Mouse (Mus musculus) spleen, adult 12 weeks (tissue): ENCODE results near the gene Pdpr.
"Not testable (repeated sequence)": the region's sequence is repeated elsewhere in the genome, so short reads cannot be mapped to it uniquely, and the experiment has no call there.

ENCODE experiments used
- DNase-seq: peaks from one replicate; pipeline ENCODE4 v3.0.0; 2022; ENCODE audit warnings: low spot score

Pdpr gene

GRCm38 (mm10) chr8:111093865-111094718, at the start of gene Pdpr:
Gene Pdpr (plus strand): TSS chr8:111094630.
- DNase-seq = peak; percentile 87

- no peak for DNase-seq
Observed at GRCm38 (mm10) chr8:111048694-111049093, 45.7 kb upstream of the Pdpr start.

GRCm38 (mm10) chr8:111049106-111049505, 45.3 kb upstream of the Pdpr start:
- no peak for DNase-seq

GRCm38 (mm10) chr8:111053827-111054518, 40.5 kb upstream of the Pdpr start:
- no peak for DNase-seq

- no peak for DNase-seq
Observed at GRCm38 (mm10) chr8:111055031-111055634, 39.3 kb upstream of the Pdpr start.

GRCm38 (mm10) chr8:111055661-111056060, 38.8 kb upstream of the Pdpr start:
- DNase-seq = no peak

GRCm38 (mm10) chr8:111056158-111056663, 38.2 kb upstream of the Pdpr start, which contains the start of gene Exosc6:
Gene Exosc6 (plus strand): TSS chr8:111056339.
- peak; percentile 87 for DNase-seq

- DNase-seq = peak; percentile 23
Observed at GRCm38 (mm10) chr8:111056691-111057293, 37.6 kb upstream of the Pdpr start.

GRCm38 (mm10) chr8:111058946-111059572, 35.4 kb upstream of the Pdpr start:
- DNase-seq = no peak

GRCm38 (mm10) chr8:111061688-111062071, 32.8 kb upstream of the Pdpr start:
- no peak for DNase-seq

- peak; percentile 71 for DNase-seq
Observed at GRCm38 (mm10) chr8:111062072-111062757, 32.2 kb upstream of the Pdpr start.

- no peak for DNase-seq
Observed at GRCm38 (mm10) chr8:111062893-111063292, 31.5 kb upstream of the Pdpr start.

- DNase-seq = no peak
Observed at GRCm38 (mm10) chr8:111066308-111066707, 28.1 kb upstream of the Pdpr start.

- no peak for DNase-seq
Observed at GRCm38 (mm10) chr8:111067439-111067838, 27.0 kb upstream of the Pdpr start.

GRCm38 (mm10) chr8:111068660-111069059, 25.8 kb upstream of the Pdpr start:
- DNase-seq = not testable (repeated sequence)

GRCm38 (mm10) chr8:111075926-111076325, 18.5 kb upstream of the Pdpr start:
- DNase-seq = no peak

GRCm38 (mm10) chr8:111079461-111079860, 15.0 kb upstream of the Pdpr start:
- no peak for DNase-seq

- DNase-seq = no peak
Observed at GRCm38 (mm10) chr8:111079861-111080271, 14.6 kb upstream of the Pdpr start.

GRCm38 (mm10) chr8:111081580-111082258, 12.7 kb upstream of the Pdpr start:
- DNase-seq = no peak

- DNase-seq = not testable (repeated sequence)
Observed at GRCm38 (mm10) chr8:111083936-111084335, 10.5 kb upstream of the Pdpr start.
